In genomic region chr15:85896284-85896683, GRCm38 (mm10) we compare ENCODE assay signal across 9 mouse cellular contexts. TPM values are rescaled to one million over a fixed set of nuclear protein-coding genes. Genes with fewer than 3 reads are reported as not detected.
A peak's percentile ranks its signal among the peaks of the same experiment; 100 is the strongest.
DNase-seq lines count a peak whose midpoint lies in the region; ATAC-seq and TF ChIP-seq lines count a peak whose summit lies in the region.
"Had no signal": no experiment of that assay in that cellular context is flagged by ENCODE, and none has a peak within 500 bp of the region (broad histone marks: within the 10 kb centered on the region; RNA-seq: fewer than 3 reads in every experiment).

No protein-coding gene starts in this region.

- no peak for ATAC-seq in liver, embryonic 12.5 days
- ATAC-seq in limb, embryonic 14.5 days (ENCODE audit: low FRiP score, low read depth): no peak; the same call in 1 of the 2 replicates
- ATAC-seq in stomach, postnatal 0 days (ENCODE audit: low FRiP score, low TSS enrichment): peak; percentile 33

- TF ChIP-seq EP300 in stomach, postnatal 0 days (optimal IDR thresholded peaks at IDR 0.05): no peak

- H3K9ac ChIP-seq in liver, embryonic 12.5 days: no peak overlapping the region
- H3K9ac ChIP-seq in limb, embryonic 14.5 days (ENCODE audit: low read depth, low read length, severe bottlenecking): no peak overlapping the region
- no peak overlapping the region for H3K9ac ChIP-seq in stomach, postnatal 0 days (ENCODE audit: low read length)

- H3K4me2 ChIP-seq in liver, embryonic 12.5 days: no peak overlapping the region
- H3K4me2 ChIP-seq in limb, embryonic 14.5 days (replicated peaks; ENCODE audit: low read depth, low read length, severe bottlenecking): no peak overlapping the region
- no peak overlapping the region for H3K4me2 ChIP-seq in stomach, postnatal 0 days (replicated peaks; ENCODE audit: low read depth)
- H3K4me2 ChIP-seq: neural tube, embryonic 13.5 days had no signal

- TF ChIP-seq POLR2A in limb, embryonic 14.5 days (IDR thresholded peaks at IDR 0.05; ENCODE audit: borderline replicate concordance, extremely low read depth, insufficient read depth, insufficient read length): no peak

- H3K9me3 ChIP-seq in liver, embryonic 12.5 days (replicated peaks): no peaks in the 10 kb centered on the region
- no peaks in the 10 kb centered on the region for H3K9me3 ChIP-seq in limb, embryonic 14.5 days (ENCODE audit: control insufficient read depth, low read length)
- no peaks in the 10 kb centered on the region for H3K9me3 ChIP-seq in stomach, postnatal 0 days (ENCODE audit: control insufficient read depth, low read length)
- H3K9me3 ChIP-seq: neural tube, embryonic 13.5 days had no signal

- peak; percentile 78 for DNase-seq in liver
- peak; percentile 94 to 98 for DNase-seq in cerebellum, postnatal 14 days
- peak; percentile 83 to 86 for DNase-seq in frontal cortex, postnatal 36 days (ENCODE audit: low spot score in 2 of 2)
- peak; percentile 61 to 81 for DNase-seq in kidney, adult 8-10 months
- peak; percentile 69 for DNase-seq in limb, embryonic 14.5 days (ENCODE audit: low spot score)
- DNase-seq in natural killer cell, adult 2 months (ENCODE audit: low spot score in 2 of 2): peak; percentile 55 to 76
- peak; percentile 89 for DNase-seq in stomach, postnatal 0 days (ENCODE audit: low spot score)

- no peak overlapping the region for H3K4me3 ChIP-seq in liver, embryonic 12.5 days
- H3K4me3 ChIP-seq in limb, embryonic 14.5 days (replicated peaks; ENCODE audit: low read length): no peak overlapping the region
- H3K4me3 ChIP-seq in stomach, postnatal 0 days (ENCODE audit: low read depth, low read length): no peak overlapping the region
- H3K4me3 ChIP-seq: neural tube, embryonic 13.5 days had no signal

- no peak overlapping the region for H3K27ac ChIP-seq in liver, embryonic 12.5 days
- no peak overlapping the region for H3K27ac ChIP-seq in limb, embryonic 14.5 days (replicated peaks; ENCODE audit: low read depth, low read length)
- no peak overlapping the region for H3K27ac ChIP-seq in stomach, postnatal 0 days (replicated peaks)
- H3K27ac ChIP-seq: neural tube, embryonic 13.5 days had no signal

- TF ChIP-seq CTCF in stomach, postnatal 0 days (IDR thresholded peaks at IDR 0.05; ENCODE audit: low read depth): peak; percentile 97

- WGBS in liver, embryonic 12.5 days (ENCODE audit: insufficient replicate concordance): 27% methylated on average over 8 of the region's 8 CpGs
- WGBS in limb, embryonic 14.5 days: 21% methylated on average over 8 of the region's 8 CpGs
- 12% methylated on average over 8 of the region's 8 CpGs for WGBS in stomach, postnatal 0 days

- peaks cover 69% of the 10 kb centered on the region for H3K36me3 ChIP-seq in liver, embryonic 12.5 days
- peaks cover 75% of the 10 kb centered on the region for H3K36me3 ChIP-seq in limb, embryonic 14.5 days (ENCODE audit: control insufficient read depth, insufficient read depth, low read length)
- peaks cover 36% of the 10 kb centered on the region for H3K36me3 ChIP-seq in stomach, postnatal 0 days (ENCODE audit: control insufficient read depth, insufficient read depth, low read length)

- no peaks in the 10 kb centered on the region for H3K27me3 ChIP-seq in liver, embryonic 12.5 days (replicated peaks)
- no peaks in the 10 kb centered on the region for H3K27me3 ChIP-seq in limb, embryonic 14.5 days (ENCODE audit: control insufficient read depth, insufficient read depth, low read length)
- H3K27me3 ChIP-seq in stomach, postnatal 0 days (ENCODE audit: control insufficient read depth, insufficient read depth, low read length): no peaks in the 10 kb centered on the region
- H3K27me3 ChIP-seq: neural tube, embryonic 13.5 days had no signal

- H3K4me1 ChIP-seq in liver, embryonic 12.5 days: no peaks in the 10 kb centered on the region
- H3K4me1 ChIP-seq in limb, embryonic 14.5 days (ENCODE audit: control insufficient read depth, insufficient read depth, low read length): no peaks in the 10 kb centered on the region
- H3K4me1 ChIP-seq in stomach, postnatal 0 days (replicated peaks; ENCODE audit: control insufficient read depth, insufficient read depth): no peaks in the 10 kb centered on the region

RNA-seq across cellular contexts. Expression of gene Trmu, which starts 17.2 kb away (rescaled TPM):
- 21.8 and 22.1 TPM in 2 replicates for polyA plus RNA-seq in liver, embryonic 12.5 days (2016; fragmentation: Nextera tagmentation; extraction: Ambion mirVana)
- 65.3 and 68.8 TPM in 2 replicates for polyA plus RNA-seq in limb, embryonic 14.5 days (2012; rRNA removed)
- polyA plus RNA-seq in limb, embryonic 14.5 days (2014; fragmentation: Nextera tagmentation; extraction: Ambion mirVana): 36.1 and 37.6 TPM in 2 replicates
- 21.2 and 21.5 TPM in 2 replicates for polyA plus RNA-seq in stomach, postnatal 0 days (2015; fragmentation: Nextera tagmentation; extraction: Ambion mirVana)

RNA-seq across cellular contexts. Expression of gene Gtse1, which starts 36.7 kb away (rescaled TPM):
- 34.4 and 35.3 TPM in 2 replicates for polyA plus RNA-seq in liver, embryonic 12.5 days (2016; fragmentation: Nextera tagmentation; extraction: Ambion mirVana)
- polyA plus RNA-seq in limb, embryonic 14.5 days (2012; rRNA removed): 27.2 and 29.6 TPM in 2 replicates
- 16.7 and 20.9 TPM in 2 replicates for polyA plus RNA-seq in limb, embryonic 14.5 days (2014; fragmentation: Nextera tagmentation; extraction: Ambion mirVana)
- polyA plus RNA-seq in stomach, postnatal 0 days (2015; fragmentation: Nextera tagmentation; extraction: Ambion mirVana): 5.0 and 6.5 TPM in 2 replicates
